Mouse (Mus musculus): ENCODE measurements around the gene Znhit1. TPM values are rescaled to one million over a fixed set of nuclear protein-coding genes. Genes with fewer than 3 reads are reported as not detected.

Gene Znhit1
- polyA plus RNA-seq, 1 experiment from 2014 or later, result 97.4 TPM

DNA sequence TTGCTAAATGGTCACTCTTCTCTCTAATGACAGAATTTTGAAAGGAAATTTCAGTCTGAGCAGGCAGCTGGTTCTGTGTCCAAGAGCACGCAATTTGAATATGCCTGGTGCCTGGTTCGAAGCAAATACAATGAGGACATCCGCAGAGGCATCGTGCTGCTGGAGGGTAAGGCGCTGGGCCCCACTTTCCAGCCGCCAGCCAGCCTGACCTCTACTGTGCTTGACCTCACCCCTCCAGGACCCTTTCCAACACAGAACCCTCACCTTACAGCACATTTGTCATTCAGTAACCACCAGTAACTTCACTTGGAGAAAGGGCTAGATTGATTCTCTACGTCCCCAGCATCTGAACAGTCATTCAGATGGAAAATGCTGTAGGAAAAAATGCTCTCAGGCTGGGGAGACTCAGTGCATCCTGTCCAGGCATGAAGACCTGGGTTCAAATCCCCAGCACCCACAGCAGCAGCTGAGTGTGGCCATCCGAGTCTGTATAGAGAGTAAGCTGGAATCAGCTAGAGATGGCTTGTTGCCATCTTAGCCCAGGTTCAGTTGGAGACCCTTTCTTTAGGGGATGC, 24.8 kb downstream of the Znhit1 start:
- H3K36me3 ChIP-seq (ENCODE audit: insufficient read depth), result peaks cover 38% of the 10 kb centered on the region
- TF ChIP-seq CTCF (IDR thresholded peaks at IDR 0.05; ENCODE audit: low read depth), result no peak
- H3K9ac ChIP-seq, result peak overlapping the region; percentile 67
- peaks cover 15% of the 10 kb centered on the region; the same call in 1 of the 2 replicates for H3K4me1 ChIP-seq (ENCODE audit: insufficient read depth)
- H3K4me2 ChIP-seq, result peak overlapping the region; percentile 78
- no peaks in the 10 kb centered on the region for H3K9me3 ChIP-seq (ENCODE audit: low read depth, low read length)
- ATAC-seq (ENCODE audit: insufficient read depth) (no peak), DNase-seq (no peak)
- peak overlapping the region; percentile 60 for H3K4me3 ChIP-seq (ENCODE audit: low read depth, low read length)
- H3K27me3 ChIP-seq (ENCODE audit: insufficient read depth, low read length), result no peaks in the 10 kb centered on the region
- 69% methylated on average over 8 of the region's 8 CpGs for WGBS
- peak overlapping the region; percentile 86; the same call in 1 of the 2 replicates for H3K27ac ChIP-seq (ENCODE audit: low read depth)

DNA sequence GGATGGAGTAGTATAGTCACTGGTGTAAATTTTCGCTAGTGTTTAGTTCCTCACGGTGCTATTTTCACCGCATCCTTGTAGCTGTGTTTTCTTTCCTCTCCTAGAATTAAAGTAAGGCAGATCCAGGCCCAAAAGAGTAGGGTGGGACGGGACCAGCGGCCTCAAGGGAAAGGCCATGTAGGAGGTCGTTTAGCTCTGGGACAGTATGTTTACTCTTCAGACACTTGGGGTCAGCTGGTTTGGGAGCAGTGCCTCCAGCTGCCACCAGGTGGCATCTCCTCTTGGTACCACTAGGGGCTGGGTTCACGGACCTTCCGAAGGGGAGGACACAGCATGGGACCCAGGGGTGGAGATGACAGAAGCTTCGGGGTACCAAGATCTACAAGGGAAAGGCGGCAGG, 25.3 kb downstream of the Znhit1 start:
- TF ChIP-seq CTCF (IDR thresholded peaks at IDR 0.05; ENCODE audit: low read depth), result peak; percentile 95
- peak; percentile 94 for DNase-seq
- peak overlapping the region; percentile 67 for H3K9ac ChIP-seq
- H3K27ac ChIP-seq (ENCODE audit: low read depth), result peak overlapping the region; percentile 86
- H3K27me3 ChIP-seq (ENCODE audit: insufficient read depth, low read length), result no peaks in the 10 kb centered on the region
- H3K36me3 ChIP-seq (ENCODE audit: insufficient read depth), result peaks cover 40% of the 10 kb centered on the region
- WGBS, result 1% methylated on average over 10 of the region's 10 CpGs
- H3K9me3 ChIP-seq (ENCODE audit: low read depth, low read length), result no peaks in the 10 kb centered on the region
- peak overlapping the region; percentile 60 for H3K4me3 ChIP-seq (ENCODE audit: low read depth, low read length)
- H3K4me1 ChIP-seq (ENCODE audit: insufficient read depth), result peaks cover 15% of the 10 kb centered on the region; the same call in 1 of the 2 replicates
- H3K4me2 ChIP-seq, result peak overlapping the region; percentile 78
- peak; percentile 72 for ATAC-seq (ENCODE audit: insufficient read depth)

DNA sequence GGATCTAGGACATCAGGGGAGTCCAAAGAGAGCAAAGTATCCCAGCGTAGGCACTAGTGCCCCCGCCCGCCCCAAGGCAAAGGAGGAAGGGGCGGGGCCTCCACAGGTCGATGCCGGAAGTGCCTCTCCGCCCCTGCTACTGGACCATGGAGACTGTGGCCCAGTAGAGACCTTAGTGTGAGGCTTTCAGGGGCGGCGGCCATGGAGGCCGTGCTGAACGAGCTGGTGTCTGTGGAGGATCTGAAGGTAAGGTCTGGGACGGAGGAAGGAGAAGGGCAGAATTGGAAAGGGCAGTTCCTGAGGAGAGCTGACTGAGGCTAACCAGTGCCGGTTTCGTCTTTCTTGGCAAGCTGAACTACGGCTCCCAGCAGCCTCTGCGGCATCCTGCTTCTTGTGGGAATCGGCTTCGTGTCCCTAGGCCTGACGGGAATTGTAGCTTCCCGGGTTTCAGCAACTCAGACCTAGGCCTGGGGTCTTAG, 25.8 kb downstream of the Znhit1 start:
- Histone ChIP-seq H3K4me1 (ENCODE audit: insufficient read depth) (peaks cover 14% of the 10 kb centered on the region; the same call in 1 of the 2 replicates), H3K27me3 (ENCODE audit: insufficient read depth, low read length) (no peaks in the 10 kb centered on the region), H3K4me2 (peak overlapping the region; percentile 78), H3K9ac (peak overlapping the region; percentile 67), H3K4me3 (ENCODE audit: low read depth, low read length) (peak overlapping the region; percentile 60), H3K36me3 (ENCODE audit: insufficient read depth) (peaks cover 40% of the 10 kb centered on the region), H3K9me3 (ENCODE audit: low read depth, low read length) (no peaks in the 10 kb centered on the region), H3K27ac (ENCODE audit: low read depth) (peak overlapping the region; percentile 86)
- TF ChIP-seq CTCF (IDR thresholded peaks at IDR 0.05; ENCODE audit: low read depth), result peak; percentile 5; the same call in 1 of the 2 replicates
- WGBS, result under 1% methylated on average over 20 of the region's 20 CpGs
- DNase-seq, result peak; percentile 95
- peak; percentile 90 for ATAC-seq (ENCODE audit: insufficient read depth)

DNA sequence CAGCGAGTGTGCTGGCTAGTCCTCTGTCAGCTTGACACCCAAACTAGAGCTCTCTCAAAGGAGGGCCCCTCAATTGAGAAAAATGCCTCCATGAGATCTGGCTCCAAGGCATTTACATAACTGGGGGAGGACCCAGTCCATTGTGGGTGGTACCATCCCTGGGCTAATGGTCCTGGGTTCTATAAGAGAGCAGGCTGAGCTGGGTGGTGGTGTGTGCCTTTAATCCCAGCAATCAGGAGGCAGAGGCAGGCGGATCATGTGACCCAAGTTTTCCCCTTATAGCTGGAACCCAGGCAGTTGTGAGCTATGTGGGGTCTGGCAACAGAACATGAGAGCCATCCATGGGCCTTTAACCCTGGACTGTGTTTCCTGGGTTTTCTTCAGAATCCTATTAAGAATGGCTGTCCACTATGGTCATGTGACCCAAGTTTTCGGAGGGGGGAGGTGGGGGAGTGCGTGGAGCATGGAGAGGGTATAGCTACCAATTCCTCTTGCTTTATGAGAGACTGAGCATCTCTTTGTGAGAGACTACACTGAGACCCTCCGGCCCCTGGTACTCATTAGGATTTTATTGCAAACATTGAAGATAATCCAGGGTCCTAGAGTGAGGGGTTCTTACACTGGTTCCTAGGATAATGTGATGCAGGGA, 26.4 kb downstream of the Znhit1 start:
- H3K4me1 ChIP-seq (ENCODE audit: insufficient read depth), result 0 out of 2 replicates have a peak, but pooled peaks cover 8% of the 10 kb centered on the region

GRCm38 (mm10) chr5:136960053-136960452, 27.8 kb downstream of the Znhit1 start:
- H3K27me3 ChIP-seq (ENCODE audit: insufficient read depth, low read length), result no peaks in the 10 kb centered on the region

More for the DNA sequence above, 26.4 kb downstream of the Znhit1 start:
- DNase-seq, result no peak
- peaks cover 37% of the 10 kb centered on the region for H3K36me3 ChIP-seq (ENCODE audit: insufficient read depth)
- H3K27ac ChIP-seq (ENCODE audit: low read depth), result peak overlapping the region; percentile 86
- H3K27me3 ChIP-seq (ENCODE audit: insufficient read depth, low read length), result no peaks in the 10 kb centered on the region
- H3K4me2 ChIP-seq, result peak overlapping the region; percentile 78
- peak overlapping the region; percentile 60 for H3K4me3 ChIP-seq (ENCODE audit: low read depth, low read length)
- no peaks in the 10 kb centered on the region for H3K9me3 ChIP-seq (ENCODE audit: low read depth, low read length)
- ATAC-seq (ENCODE audit: insufficient read depth), result no peak; the same call in 1 of the 2 replicates
- no peak for TF ChIP-seq CTCF (IDR thresholded peaks at IDR 0.05; ENCODE audit: low read depth)
- 27% methylated on average over 5 of the region's 5 CpGs for WGBS
- H3K9ac ChIP-seq, result peak overlapping the region; percentile 67

DNA sequence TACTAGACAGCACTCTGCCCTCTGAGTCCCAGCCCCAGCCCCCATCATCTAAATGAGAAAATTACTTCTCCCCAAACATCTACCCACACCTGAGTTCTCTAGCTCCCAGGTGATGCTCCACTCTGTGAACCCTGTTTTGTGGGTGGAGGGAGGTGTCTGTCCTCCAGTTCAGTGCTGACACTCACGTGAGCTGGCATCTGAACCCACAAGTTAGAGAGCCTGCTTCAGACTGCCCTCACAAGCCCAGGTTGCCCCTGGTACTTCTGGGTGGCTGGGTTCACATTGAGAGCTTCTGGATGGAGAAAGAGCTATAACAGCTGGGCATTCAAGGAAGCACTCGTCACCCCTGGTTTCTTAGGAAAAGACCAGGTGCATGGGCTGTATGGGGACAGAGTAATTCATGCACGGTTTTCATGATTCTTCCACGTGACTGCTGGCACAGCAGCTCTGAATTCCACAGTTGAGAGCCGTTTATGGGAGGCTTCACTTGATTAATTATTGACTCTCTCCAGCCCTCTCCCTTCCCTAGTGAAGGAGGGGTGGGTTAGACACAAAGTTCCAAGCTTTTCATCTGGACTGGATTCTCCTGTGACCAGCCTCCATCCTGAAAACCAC, 28.7 kb downstream of the Znhit1 start:
- peaks cover 19% of the 10 kb centered on the region for H3K36me3 ChIP-seq (ENCODE audit: insufficient read depth)
- peak overlapping the region; percentile 81 for H3K27ac ChIP-seq (ENCODE audit: low read depth)
- 0 out of 2 replicates have a peak overlapping the region, but pooled peaks have one; percentile 18 for H3K4me2 ChIP-seq
- no peak overlapping the region for H3K4me3 ChIP-seq (ENCODE audit: low read depth, low read length)
- ATAC-seq (ENCODE audit: insufficient read depth), result no peak
- no peak overlapping the region for H3K9ac ChIP-seq
- peak; percentile 58 for DNase-seq
- peaks cover 3% of the 10 kb centered on the region; the same call in 1 of the 2 replicates for H3K4me1 ChIP-seq (ENCODE audit: insufficient read depth)
- TF ChIP-seq CTCF (IDR thresholded peaks at IDR 0.05; ENCODE audit: low read depth), result no peak
- WGBS, result 52% methylated on average over 5 of the region's 5 CpGs
- H3K27me3 ChIP-seq (ENCODE audit: insufficient read depth, low read length), result no peaks in the 10 kb centered on the region
- no peaks in the 10 kb centered on the region for H3K9me3 ChIP-seq (ENCODE audit: low read depth, low read length)

More at GRCm38 (mm10) chr5:136960053-136960452, 27.8 kb downstream of the Znhit1 start:
- WGBS, result 85% methylated on average over 6 of the region's 6 CpGs
- Histone ChIP-seq H3K9ac (no peak overlapping the region), H3K9me3 (ENCODE audit: low read depth, low read length) (no peaks in the 10 kb centered on the region), H3K27ac (ENCODE audit: low read depth) (peak overlapping the region; percentile 81; the same call in 1 of the 2 replicates), H3K4me1 (ENCODE audit: insufficient read depth) (no peaks in the 10 kb centered on the region), H3K36me3 (ENCODE audit: insufficient read depth) (peaks cover 29% of the 10 kb centered on the region), H3K4me3 (ENCODE audit: low read depth, low read length) (no peak overlapping the region), H3K4me2 (no peak overlapping the region)
- ATAC-seq (ENCODE audit: insufficient read depth), result no peak
- DNase-seq, result no peak
- no peak for TF ChIP-seq CTCF (IDR thresholded peaks at IDR 0.05; ENCODE audit: low read depth)
